ENCODE assay signal across 8 mouse cellular contexts in genomic region chr2:32966689-32967631, GRCm38 (mm10). TPM values are rescaled to one million over a fixed set of nuclear protein-coding genes. Genes with fewer than 3 reads are reported as not detected.
DNase-seq lines count a peak whose midpoint lies in the region; ATAC-seq and TF ChIP-seq lines count a peak whose summit lies in the region.

No protein-coding gene starts in this region.

- peak; percentile 9 for TF ChIP-seq CTCF in C2C12 (IDR thresholded peaks at IDR 0.05; ENCODE audit: control insufficient read depth, insufficient read depth, insufficient read length)

- H3K27me3 ChIP-seq in C2C12 (ENCODE audit: control insufficient read depth, insufficient read depth, insufficient read length), result no peaks in the 10 kb centered on the region
- no peaks in the 10 kb centered on the region for H3K27me3 ChIP-seq in heart, embryonic 10.5 days (ENCODE audit: insufficient read depth, poor library complexity, severe bottlenecking)
- no peaks in the 10 kb centered on the region for H3K27me3 ChIP-seq in kidney, embryonic 15.5 days
- no peaks in the 10 kb centered on the region for H3K27me3 ChIP-seq in liver, embryonic 11.5 days (replicated peaks; ENCODE audit: control insufficient read depth, insufficient read depth, low read length)
- no peaks in the 10 kb centered on the region for H3K27me3 ChIP-seq in myocyte (ENCODE audit: control insufficient read depth, insufficient read depth, insufficient read length)

- peak overlapping the region; percentile 96 for H3K27ac ChIP-seq in heart, embryonic 10.5 days
- peak overlapping the region; percentile 99 for H3K27ac ChIP-seq in kidney, embryonic 15.5 days
- H3K27ac ChIP-seq in liver, embryonic 11.5 days (ENCODE audit: low read depth, low read length), result peak overlapping the region; percentile 96

- H3ac ChIP-seq in C2C12 (ENCODE audit: control insufficient read depth, insufficient read length, low read depth) (peak overlapping the region; percentile 84), myocyte (ENCODE audit: control insufficient read depth, insufficient read length) (peak overlapping the region; percentile 23)

- peak overlapping the region; percentile 90 for H3K4me2 ChIP-seq in kidney, embryonic 15.5 days
- H3K4me2 ChIP-seq in liver, embryonic 11.5 days, result peak overlapping the region; percentile 94
- peak overlapping the region; percentile 95 for H3K4me2 ChIP-seq in myocyte (ENCODE audit: low read depth)

- H3K36me3 ChIP-seq in C2C12 (ENCODE audit: control insufficient read depth, insufficient read depth), result peaks cover 31% of the 10 kb centered on the region
- peaks cover 31% of the 10 kb centered on the region for H3K36me3 ChIP-seq in heart, embryonic 10.5 days
- H3K36me3 ChIP-seq in kidney, embryonic 15.5 days, result peaks cover 27% of the 10 kb centered on the region
- peaks cover 22% of the 10 kb centered on the region for H3K36me3 ChIP-seq in liver, embryonic 11.5 days (ENCODE audit: control insufficient read depth, insufficient read depth, low read length)
- peaks cover 26% of the 10 kb centered on the region for H3K36me3 ChIP-seq in myocyte (ENCODE audit: control insufficient read depth, insufficient read depth)

- ATAC-seq in erythroblast, adult 5-6 weeks (replicated peaks; ENCODE audit: low FRiP score, poor library complexity, severe bottlenecking), result peak; percentile 84
- peak; percentile 86 for ATAC-seq in kidney, embryonic 15.5 days (replicated peaks; ENCODE audit: low FRiP score)
- peak; percentile 81 for ATAC-seq in liver, embryonic 11.5 days (replicated peaks; ENCODE audit: low FRiP score)

- H3K79me2 ChIP-seq in C2C12 (ENCODE audit: control insufficient read depth, insufficient read depth) (peaks cover 40% of the 10 kb centered on the region), myocyte (ENCODE audit: control insufficient read depth, insufficient read depth) (peaks cover 24% of the 10 kb centered on the region)

- WGBS in heart, embryonic 10.5 days, result under 1% methylated on average over 55 of the region's 55 CpGs
- under 1% methylated on average over 55 of the region's 55 CpGs for WGBS in kidney, embryonic 15.5 days
- WGBS in liver, embryonic 11.5 days, result under 1% methylated on average over 55 of the region's 55 CpGs

- H3K9me3 ChIP-seq in heart, embryonic 10.5 days, result no peaks in the 10 kb centered on the region
- H3K9me3 ChIP-seq in kidney, embryonic 15.5 days (replicated peaks), result no peaks in the 10 kb centered on the region
- H3K9me3 ChIP-seq in liver, embryonic 11.5 days (ENCODE audit: control insufficient read depth, low read length), result no peaks in the 10 kb centered on the region

- DNase-seq in brain, adult 2 months (ENCODE audit: low read depth, low spot score), result peak; percentile 97
- DNase-seq in heart, embryonic 10.5 days (ENCODE audit: low spot score), result peak; percentile 94
- peak; percentile 86 for DNase-seq in liver, embryonic 11.5 days (ENCODE audit: low spot score)
- peak; percentile 82 to 90 for DNase-seq in spleen, postnatal 4 days (ENCODE audit: low spot score in 2 of 2)

- H3K4me1 ChIP-seq in heart, embryonic 10.5 days, result peaks cover 47% of the 10 kb centered on the region
- H3K4me1 ChIP-seq in kidney, embryonic 15.5 days, result peaks cover 48% of the 10 kb centered on the region
- H3K4me1 ChIP-seq in liver, embryonic 11.5 days (replicated peaks; ENCODE audit: control insufficient read depth, insufficient read depth, low read length), result peaks cover 27% of the 10 kb centered on the region

- peak overlapping the region; percentile 81 for H3K9ac ChIP-seq in kidney, embryonic 15.5 days
- peak overlapping the region; percentile 93 for H3K9ac ChIP-seq in liver, embryonic 11.5 days (ENCODE audit: low read depth, low read length)

- peak overlapping the region; percentile 30 for H3K4me3 ChIP-seq in C2C12 (ENCODE audit: insufficient read depth, poor library complexity, severe bottlenecking)
- H3K4me3 ChIP-seq in heart, embryonic 10.5 days, result peak overlapping the region; percentile 72
- H3K4me3 ChIP-seq in kidney, embryonic 15.5 days (replicated peaks), result peak overlapping the region; percentile 56
- peak overlapping the region; percentile 75 for H3K4me3 ChIP-seq in liver, embryonic 11.5 days (ENCODE audit: low read depth, low read length)
- H3K4me3 ChIP-seq in myocyte, result peak overlapping the region; percentile 80

- peak; percentile 99 for TF ChIP-seq POLR2A in myocyte (IDR thresholded peaks at IDR 0.05; ENCODE audit: insufficient read length, low read depth)

- peaks cover 25% of the 10 kb centered on the region for H3K79me3 ChIP-seq in C2C12 (ENCODE audit: low read depth)

TF ChIP-seq in C2C12, 6 proteins besides CTCF, POLR2A, EP300 and RAD21:
- TF ChIP-seq MAX (IDR thresholded peaks at IDR 0.05), result peak; percentile 90
- TF ChIP-seq FOSL1 (IDR thresholded peaks at IDR 0.05; ENCODE audit: insufficient read depth, low read length, poor library complexity, severe bottlenecking), result no peak
- TF ChIP-seq USF1 (IDR thresholded peaks at IDR 0.05; ENCODE audit: low read depth), result peak; percentile 85

TF ChIP-seq in myocyte, 11 proteins besides CTCF, POLR2A, EP300 and RAD21:
- TF ChIP-seq MAX (IDR thresholded peaks at IDR 0.05; ENCODE audit: low read depth), result no peak
- no peak for TF ChIP-seq E2F4 (IDR thresholded peaks at IDR 0.05; ENCODE audit: insufficient read depth)
- TF ChIP-seq MYOG (IDR thresholded peaks at IDR 0.05; ENCODE audit: control insufficient read depth in 1 of 3, insufficient read depth in 1 of 3, insufficient read length in 2 of 3, low read depth in 2 of 3), result peak in 2 of 3 experiments; percentile 13 to 31
- no peak for TF ChIP-seq TCF3 (IDR thresholded peaks at IDR 0.05; ENCODE audit: insufficient read length, low read depth)
- peak; percentile 82 for TF ChIP-seq USF1 (IDR thresholded peaks at IDR 0.05; ENCODE audit: low read depth)
- TF ChIP-seq POLR2AphosphoS2 (IDR thresholded peaks at IDR 0.05; ENCODE audit: insufficient read length, low read depth), result peak; percentile 99
- TF ChIP-seq MYOD1 (IDR thresholded peaks at IDR 0.05; ENCODE audit: control insufficient read depth in 1 of 3, insufficient read length in 2 of 3, low read depth in 2 of 3), result peak in 1 of 3 experiments; percentile 21
- TF ChIP-seq REST (IDR thresholded peaks at IDR 0.05; ENCODE audit: insufficient read depth, insufficient read length), result peak; percentile 30
TF ChIP-seq in myocyte: peak in this region for 5.

RNA-seq across cellular contexts. Expression of gene Lrsam1, which starts 5.5 kb away (rescaled TPM):
- polyA plus RNA-seq in C2C12 (2012; fragmentation: generic; extraction: Trizol) (10.3 TPM), myocyte (2012; fragmentation: generic; extraction: Trizol) (11.5 TPM)
- total RNA-seq in erythroblast, adult 5-6 weeks (2015; ENCODE audit: low replicate concordance), result 3.1 and 6.5 TPM in 2 replicates
- 1.7 and 3.5 TPM in 2 replicates for total RNA-seq in erythroblast, adult 5-6 weeks (2017; ENCODE audit: low replicate concordance)
- polyA plus RNA-seq in heart, embryonic 10.5 days (2016; fragmentation: Nextera tagmentation; extraction: Ambion mirVana), result 7.6 and 8.6 TPM in 2 replicates
- polyA plus RNA-seq in kidney, embryonic 15.5 days (2015; fragmentation: Nextera tagmentation; extraction: Ambion mirVana), result 11.2 and 12.2 TPM in 2 replicates
- polyA plus RNA-seq in liver, embryonic 11.5 days (2014; fragmentation: Nextera tagmentation; extraction: Ambion mirVana), result 6.1 and 6.7 TPM in 2 replicates

RNA-seq across cellular contexts. Expression of gene Rpl12, which starts 5.6 kb away (rescaled TPM):
- polyA plus RNA-seq in C2C12 (2012; fragmentation: generic; extraction: Trizol) (3,677 TPM), myocyte (2012; fragmentation: generic; extraction: Trizol) (2,628 TPM)
- total RNA-seq in erythroblast, adult 5-6 weeks (2015; ENCODE audit: low replicate concordance), result 305 and 430 TPM in 2 replicates
- 287 and 320 TPM in 2 replicates for total RNA-seq in erythroblast, adult 5-6 weeks (2017; ENCODE audit: low replicate concordance)
- polyA plus RNA-seq in heart, embryonic 10.5 days (2016; fragmentation: Nextera tagmentation; extraction: Ambion mirVana), result 121 and 170 TPM in 2 replicates
- polyA plus RNA-seq in kidney, embryonic 15.5 days (2015; fragmentation: Nextera tagmentation; extraction: Ambion mirVana), result 204 and 210 TPM in 2 replicates
- 276 and 295 TPM in 2 replicates for polyA plus RNA-seq in liver, embryonic 11.5 days (2014; fragmentation: Nextera tagmentation; extraction: Ambion mirVana)

RNA-seq across cellular contexts. Expression of gene Slc2a8, which starts 14.9 kb away (rescaled TPM):
- polyA plus RNA-seq in C2C12 (2012; fragmentation: generic; extraction: Trizol), result 4.3 TPM
- 1.2 and 2.3 TPM in 2 replicates for total RNA-seq in erythroblast, adult 5-6 weeks (2015; ENCODE audit: low replicate concordance)
- 0.34 and 0.98 TPM in 2 replicates for total RNA-seq in erythroblast, adult 5-6 weeks (2017; ENCODE audit: low replicate concordance)
- polyA plus RNA-seq in heart, embryonic 10.5 days (2016; fragmentation: Nextera tagmentation; extraction: Ambion mirVana), result 20.8 and 23.4 TPM in 2 replicates
- 28.9 and 30.6 TPM in 2 replicates for polyA plus RNA-seq in kidney, embryonic 15.5 days (2015; fragmentation: Nextera tagmentation; extraction: Ambion mirVana)
- 15.0 TPM in 2 replicates for polyA plus RNA-seq in liver, embryonic 11.5 days (2014; fragmentation: Nextera tagmentation; extraction: Ambion mirVana)
- 13.5 TPM for polyA plus RNA-seq in myocyte (2012; fragmentation: generic; extraction: Trizol)

Comparison
In these comparisons a context has a peak if more than half of its experiments do, and no peak if none do; other contexts are left out.
1. Peak in every context shown above with its lines: DNase-seq, ATAC-seq, H3K4me3 ChIP-seq and H3K27ac ChIP-seq.
2. H3K4me3 ChIP-seq: peak in every context shown above with its lines; median percentile 80 in myocyte; 75 in liver, embryonic 11.5 days; 72 in heart, embryonic 10.5 days; 56 in kidney, embryonic 15.5 days; 30 in C2C12.